ENCODE assay signal across 19 mouse cellular contexts in the genomic region with DNA sequence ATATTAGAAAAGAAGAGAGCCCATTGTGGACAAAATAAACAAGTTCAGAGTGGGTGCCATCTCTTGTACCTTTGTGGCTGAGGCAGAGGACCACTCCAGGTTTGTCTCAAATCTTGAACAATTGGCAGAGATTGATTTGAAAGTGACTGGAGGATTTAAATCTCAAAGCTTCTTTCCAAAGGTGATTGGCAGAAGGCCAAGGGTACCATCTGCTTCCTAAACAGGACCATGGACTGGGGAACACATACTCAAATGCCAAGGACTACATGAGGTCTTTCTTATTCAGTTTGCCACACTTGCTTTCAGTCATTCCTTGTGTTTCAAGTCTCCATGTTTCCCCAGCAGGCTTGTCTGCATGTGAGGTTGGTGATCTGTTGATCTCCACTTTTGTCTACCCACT.
"Had no signal": no experiment of that assay in that cellular context is flagged by ENCODE, and none has a peak within 500 bp of the region (broad histone marks: within the 10 kb centered on the region; RNA-seq: fewer than 3 reads in every experiment).

No protein-coding gene starts in this region.

- H3K4me1 ChIP-seq: kidney, embryonic 15.5 days; limb, embryonic 10.5 days; limb, embryonic 13.5 days; liver, embryonic 12.5 days; liver, embryonic 15.5 days; lung, embryonic 15.5 days; megakaryocyte, embryonic 14.5 days; midbrain, embryonic 10.5 days; midbrain, embryonic 15.5 days had no signal

- H3K9me3 ChIP-seq: kidney, embryonic 15.5 days; limb, embryonic 10.5 days; limb, embryonic 13.5 days; liver, embryonic 12.5 days; liver, embryonic 15.5 days; lung, embryonic 15.5 days; midbrain, embryonic 15.5 days had no signal

- DNase-seq: kidney, adult 8-10 months; kidney, postnatal 10 days; kidney, postnatal 36 days; layer of hippocampus, postnatal 36 days; liver; lung, adult 18-20 months; lung, postnatal 10 days; lung, postnatal 36 days; thymus, adult 18-20 months; thymus, postnatal 36 days had no signal

- H3K4me3 ChIP-seq: kidney, embryonic 15.5 days; limb, embryonic 10.5 days; limb, embryonic 13.5 days; liver, embryonic 12.5 days; liver, embryonic 15.5 days; lung, embryonic 15.5 days; megakaryocyte, embryonic 14.5 days; midbrain, embryonic 10.5 days; midbrain, embryonic 15.5 days had no signal

- H3K27ac ChIP-seq: kidney, embryonic 15.5 days; limb, embryonic 10.5 days; limb, embryonic 13.5 days; liver, embryonic 12.5 days; liver, embryonic 15.5 days; lung, embryonic 15.5 days; midbrain, embryonic 10.5 days; midbrain, embryonic 15.5 days had no signal

- ATAC-seq: liver, embryonic 12.5 days; midbrain, embryonic 15.5 days had no signal

- H3K4me2 ChIP-seq: kidney, embryonic 15.5 days; limb, embryonic 13.5 days; liver, embryonic 12.5 days; liver, embryonic 15.5 days; lung, embryonic 15.5 days; midbrain, embryonic 15.5 days had no signal

- H3K27me3 ChIP-seq: kidney, embryonic 15.5 days; limb, embryonic 13.5 days; liver, embryonic 12.5 days; liver, embryonic 15.5 days; lung, embryonic 15.5 days; megakaryocyte, embryonic 14.5 days; midbrain, embryonic 15.5 days had no signal

- H3K9ac ChIP-seq: kidney, embryonic 15.5 days; limb, embryonic 13.5 days; liver, embryonic 12.5 days; liver, embryonic 15.5 days; lung, embryonic 15.5 days; midbrain, embryonic 15.5 days had no signal

- H3K36me3 ChIP-seq: kidney, embryonic 15.5 days; limb, embryonic 10.5 days; limb, embryonic 13.5 days; liver, embryonic 12.5 days; liver, embryonic 15.5 days; lung, embryonic 15.5 days; midbrain, embryonic 10.5 days; midbrain, embryonic 15.5 days had no signal
